Mouse (Mus musculus): ENCODE measurements at regions not wholly inside any gene's neighbourhood (a gene's known extent, or its start where the extent isn't known, plus 50 kb on each side); places are given as distances from the start of the nearest gene placed in this dataset.

DNA sequence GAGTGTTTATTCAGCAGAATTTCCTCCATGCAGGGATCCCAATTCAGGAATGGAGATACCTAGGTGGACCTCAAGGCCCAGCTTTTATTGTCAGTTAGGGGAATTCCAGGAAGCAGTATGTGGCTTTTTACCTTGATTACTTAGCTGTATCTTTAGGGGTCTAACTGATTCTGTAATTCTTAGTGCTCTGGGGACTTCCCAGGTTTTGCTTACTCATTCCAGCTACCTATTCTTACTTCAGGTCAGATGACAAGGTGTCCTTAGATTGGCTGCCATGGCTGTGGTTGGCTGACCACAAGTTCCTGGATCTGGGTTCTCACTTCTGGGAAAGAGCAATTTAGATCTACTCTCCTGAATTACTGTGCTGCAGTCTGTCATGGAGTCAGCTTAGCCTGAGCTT is 235.2 kb upstream of the Ptprz1 start:
- H3K27me3 ChIP-seq (ENCODE audit: control insufficient read depth, insufficient read depth, low read depth, low read length), result no peaks in the 10 kb centered on the region
- H3K4me1 ChIP-seq (replicated peaks; ENCODE audit: control insufficient read depth, insufficient read depth, low read length), result no peaks in the 10 kb centered on the region
- H3K36me3 ChIP-seq (ENCODE audit: control insufficient read depth, insufficient read depth, low read length), result no peaks in the 10 kb centered on the region
- H3K9ac ChIP-seq (ENCODE audit: low read length), result no peak overlapping the region
- ATAC-seq (ENCODE audit: low read depth), result no peak
- H3K9me3 ChIP-seq (ENCODE audit: control insufficient read depth, low read length), result no peaks in the 10 kb centered on the region
- H3K27ac ChIP-seq (ENCODE audit: low read length), result no peak overlapping the region
- no peak overlapping the region for H3K4me3 ChIP-seq (ENCODE audit: low read length)
- H3K4me2 ChIP-seq (ENCODE audit: low read depth, low read length), result no peak overlapping the region

DNA sequence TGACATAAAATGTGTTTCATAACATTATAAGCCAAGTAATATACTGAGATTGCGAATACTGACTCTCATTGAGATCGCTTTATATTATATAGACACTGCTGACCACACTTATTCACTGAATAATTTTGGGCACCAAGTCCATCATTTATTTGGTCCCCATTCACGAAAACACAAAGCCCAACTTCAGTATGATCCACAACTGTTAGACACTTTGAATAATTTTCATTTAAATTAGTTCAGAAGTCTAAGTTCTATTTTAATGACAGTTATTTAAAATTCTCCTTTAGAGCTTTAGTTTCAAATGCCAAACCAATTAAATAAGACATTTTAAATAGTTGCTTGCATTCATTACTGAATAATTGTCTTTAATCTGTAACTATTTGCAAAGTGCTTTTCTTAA is 240.2 kb upstream of the Ptprz1 start:
- ATAC-seq (ENCODE audit: low read depth), result no peak
- Histone ChIP-seq H3K27ac (ENCODE audit: low read length) (no peak overlapping the region), H3K4me1 (replicated peaks; ENCODE audit: control insufficient read depth, insufficient read depth, low read length) (no peaks in the 10 kb centered on the region), H3K9ac (ENCODE audit: low read length) (no peak overlapping the region), H3K4me2 (ENCODE audit: low read depth, low read length) (no peak overlapping the region), H3K27me3 (ENCODE audit: control insufficient read depth, insufficient read depth, low read depth, low read length) (no peaks in the 10 kb centered on the region), H3K4me3 (ENCODE audit: low read length) (no peak overlapping the region), H3K36me3 (ENCODE audit: control insufficient read depth, insufficient read depth, low read length) (no peaks in the 10 kb centered on the region), H3K9me3 (ENCODE audit: control insufficient read depth, low read length) (no peaks in the 10 kb centered on the region)
- 83% methylated on average over 3 of the region's 3 CpGs for WGBS

DNA sequence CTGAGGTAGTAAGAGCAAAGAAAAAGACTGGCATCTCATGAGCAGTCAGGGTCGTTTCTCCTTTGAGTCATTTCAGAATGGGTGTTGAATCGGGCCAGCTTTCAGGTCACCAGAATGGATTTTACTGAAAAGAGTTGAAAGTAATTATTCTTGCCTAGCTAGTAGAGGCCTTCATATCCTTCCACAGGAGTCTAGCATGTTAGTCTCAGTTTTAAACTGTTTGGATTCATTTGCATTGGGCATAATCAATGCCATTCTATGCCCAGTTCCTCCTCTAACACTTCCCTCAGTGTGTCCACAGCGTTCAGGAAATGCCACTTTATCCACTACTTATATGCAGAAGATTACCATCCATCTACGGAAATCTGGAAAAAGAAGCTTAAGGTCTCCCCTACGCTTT is 240.6 kb upstream of the Ptprz1 start:
- WGBS, result 76% methylated on average over 5 of the region's 5 CpGs
- no peaks in the 10 kb centered on the region for H3K27me3 ChIP-seq (ENCODE audit: control insufficient read depth, insufficient read depth, low read depth, low read length)
- no peaks in the 10 kb centered on the region for H3K36me3 ChIP-seq (ENCODE audit: control insufficient read depth, insufficient read depth, low read length)
- H3K4me1 ChIP-seq (replicated peaks; ENCODE audit: control insufficient read depth, insufficient read depth, low read length), result no peaks in the 10 kb centered on the region
- no peaks in the 10 kb centered on the region for H3K9me3 ChIP-seq (ENCODE audit: control insufficient read depth, low read length)
- no peak overlapping the region for H3K4me2 ChIP-seq (ENCODE audit: low read depth, low read length)
- no peak for ATAC-seq (ENCODE audit: low read depth)
- H3K4me3 ChIP-seq (ENCODE audit: low read length), result no peak overlapping the region
- H3K27ac ChIP-seq (ENCODE audit: low read length), result no peak overlapping the region
- no peak overlapping the region for H3K9ac ChIP-seq (ENCODE audit: low read length)

DNA sequence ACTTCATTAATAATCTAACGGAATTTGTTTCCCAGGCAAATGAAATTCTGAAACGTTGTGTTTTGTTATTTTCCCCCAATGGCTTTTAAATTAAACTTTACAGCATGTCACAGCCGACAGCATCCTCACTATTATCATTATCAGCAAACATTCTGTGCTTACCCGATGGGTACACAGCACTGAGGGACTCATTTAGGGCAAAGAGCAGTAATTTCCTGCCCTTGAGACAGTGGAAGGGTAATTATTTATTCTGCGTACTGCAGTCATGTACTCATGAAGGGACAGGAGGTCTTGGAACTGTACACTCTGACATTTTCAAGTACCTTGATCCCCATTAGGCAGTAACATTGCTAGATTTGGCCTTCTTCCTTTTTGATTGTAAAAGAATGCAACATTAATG is 235.5 kb upstream of the Fam3c start:
- no peak for ATAC-seq (ENCODE audit: low read depth)
- 61% methylated on average over 5 of the region's 5 CpGs for WGBS
- H3K27me3 ChIP-seq (ENCODE audit: control insufficient read depth, insufficient read depth, low read depth, low read length), result no peaks in the 10 kb centered on the region

DNA sequence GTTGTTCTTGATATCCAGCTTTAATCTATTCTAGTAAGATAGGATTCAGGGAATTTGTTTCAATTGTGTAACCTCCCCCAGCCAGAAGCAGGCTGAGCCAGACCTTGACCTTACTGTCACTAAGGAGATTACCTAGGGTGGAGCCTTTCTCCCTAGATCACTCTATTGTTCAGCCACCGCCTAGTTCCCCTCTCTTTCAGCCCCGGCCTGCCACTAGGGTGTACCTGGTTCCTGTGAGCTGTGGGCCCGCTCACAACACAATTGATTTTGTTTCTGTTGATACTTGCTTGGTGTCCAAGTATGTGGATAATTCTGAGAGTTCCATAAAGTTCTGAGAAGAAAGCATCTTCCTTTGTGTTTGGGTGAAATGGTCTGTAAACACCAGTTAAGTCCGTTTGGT is 228.8 kb upstream of the Fam3c start:
- no peaks in the 10 kb centered on the region for H3K9me3 ChIP-seq (ENCODE audit: control insufficient read depth, low read length)
- no peak overlapping the region for H3K27ac ChIP-seq (ENCODE audit: low read length)
- 54% methylated on average over 4 of the region's 4 CpGs for WGBS
- no peak overlapping the region for H3K4me2 ChIP-seq (ENCODE audit: low read depth, low read length)
- no peak overlapping the region for H3K4me3 ChIP-seq (ENCODE audit: low read length)
- H3K4me1 ChIP-seq (replicated peaks; ENCODE audit: control insufficient read depth, insufficient read depth, low read length), result no peaks in the 10 kb centered on the region
- H3K9ac ChIP-seq (ENCODE audit: low read length), result no peak overlapping the region
- H3K27me3 ChIP-seq (ENCODE audit: control insufficient read depth, insufficient read depth, low read depth, low read length), result no peaks in the 10 kb centered on the region
- no peaks in the 10 kb centered on the region for H3K36me3 ChIP-seq (ENCODE audit: control insufficient read depth, insufficient read depth, low read length)
- ATAC-seq (ENCODE audit: low read depth), result no peak

More for the DNA sequence above, 235.5 kb upstream of the Fam3c start:
- no peaks in the 10 kb centered on the region for H3K36me3 ChIP-seq (ENCODE audit: control insufficient read depth, insufficient read depth, low read length)
- H3K4me3 ChIP-seq (ENCODE audit: low read length), result no peak overlapping the region
- H3K4me2 ChIP-seq (ENCODE audit: low read depth, low read length), result no peak overlapping the region
- no peak overlapping the region for H3K27ac ChIP-seq (ENCODE audit: low read length)
- no peaks in the 10 kb centered on the region for H3K9me3 ChIP-seq (ENCODE audit: control insufficient read depth, low read length)
- no peaks in the 10 kb centered on the region for H3K4me1 ChIP-seq (replicated peaks; ENCODE audit: control insufficient read depth, insufficient read depth, low read length)
- no peak overlapping the region for H3K9ac ChIP-seq (ENCODE audit: low read length)

DNA sequence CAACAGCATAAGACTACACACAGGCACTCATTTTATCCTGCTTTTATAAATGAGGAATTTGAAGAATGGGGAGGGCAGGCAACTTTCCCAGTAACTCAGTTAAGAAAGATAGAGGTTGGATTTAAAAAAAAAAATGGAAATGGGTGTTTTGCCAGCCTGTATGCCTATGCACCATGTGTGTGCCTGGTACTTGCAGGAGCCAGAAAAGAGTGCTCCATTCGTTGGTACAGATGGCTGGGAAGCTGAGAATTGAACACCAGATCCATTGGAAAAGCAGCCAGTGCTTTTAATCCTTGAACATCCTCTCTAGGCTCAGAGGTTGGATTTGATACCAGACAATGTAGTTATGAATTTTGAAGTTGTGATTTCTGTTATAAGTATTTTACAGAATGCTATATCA is 216.9 kb upstream of the Fam3c start:
- no peaks in the 10 kb centered on the region for H3K4me1 ChIP-seq (replicated peaks; ENCODE audit: control insufficient read depth, insufficient read depth, low read length)
- 32% methylated on average over 1 of the region's 1 CpGs for WGBS
- H3K27me3 ChIP-seq (ENCODE audit: control insufficient read depth, insufficient read depth, low read depth, low read length), result no peaks in the 10 kb centered on the region
- no peaks in the 10 kb centered on the region for H3K9me3 ChIP-seq (ENCODE audit: control insufficient read depth, low read length)
- no peak overlapping the region for H3K4me3 ChIP-seq (ENCODE audit: low read length)
- H3K36me3 ChIP-seq (ENCODE audit: control insufficient read depth, insufficient read depth, low read length), result no peaks in the 10 kb centered on the region
- ATAC-seq (ENCODE audit: low read depth), result no peak
- no peak overlapping the region for H3K4me2 ChIP-seq (ENCODE audit: low read depth, low read length)
- H3K9ac ChIP-seq (ENCODE audit: low read length), result no peak overlapping the region
- no peak overlapping the region for H3K27ac ChIP-seq (ENCODE audit: low read length)

DNA sequence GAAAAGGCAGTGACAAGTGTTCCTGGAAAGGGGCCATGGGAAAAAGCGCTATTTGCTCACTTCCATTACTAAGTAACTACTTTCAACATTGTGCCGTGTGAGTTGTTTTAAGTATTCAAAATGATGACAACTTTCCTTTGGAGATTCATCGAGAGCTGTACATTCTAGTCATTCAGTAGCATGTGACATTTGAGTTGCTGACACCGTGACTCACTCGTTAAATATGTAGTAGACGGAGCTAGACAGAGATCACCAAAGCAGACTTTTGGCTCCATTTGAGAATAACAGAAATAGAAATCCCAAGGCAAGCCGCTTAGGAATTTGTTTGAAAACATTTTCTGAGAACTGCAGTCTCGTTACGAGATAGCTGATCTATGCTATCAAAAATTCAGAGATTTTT is 211.8 kb upstream of the Fam3c start:
- 71% methylated on average over 9 of the region's 9 CpGs for WGBS
- no peak for ATAC-seq (ENCODE audit: low read depth)
- Histone ChIP-seq H3K4me3 (ENCODE audit: low read length) (no peak overlapping the region), H3K9me3 (ENCODE audit: control insufficient read depth, low read length) (no peaks in the 10 kb centered on the region), H3K9ac (ENCODE audit: low read length) (no peak overlapping the region), H3K4me2 (ENCODE audit: low read depth, low read length) (no peak overlapping the region), H3K27me3 (ENCODE audit: control insufficient read depth, insufficient read depth, low read depth, low read length) (no peaks in the 10 kb centered on the region), H3K36me3 (ENCODE audit: control insufficient read depth, insufficient read depth, low read length) (no peaks in the 10 kb centered on the region), H3K4me1 (replicated peaks; ENCODE audit: control insufficient read depth, insufficient read depth, low read length) (no peaks in the 10 kb centered on the region), H3K27ac (ENCODE audit: low read length) (no peak overlapping the region)

DNA sequence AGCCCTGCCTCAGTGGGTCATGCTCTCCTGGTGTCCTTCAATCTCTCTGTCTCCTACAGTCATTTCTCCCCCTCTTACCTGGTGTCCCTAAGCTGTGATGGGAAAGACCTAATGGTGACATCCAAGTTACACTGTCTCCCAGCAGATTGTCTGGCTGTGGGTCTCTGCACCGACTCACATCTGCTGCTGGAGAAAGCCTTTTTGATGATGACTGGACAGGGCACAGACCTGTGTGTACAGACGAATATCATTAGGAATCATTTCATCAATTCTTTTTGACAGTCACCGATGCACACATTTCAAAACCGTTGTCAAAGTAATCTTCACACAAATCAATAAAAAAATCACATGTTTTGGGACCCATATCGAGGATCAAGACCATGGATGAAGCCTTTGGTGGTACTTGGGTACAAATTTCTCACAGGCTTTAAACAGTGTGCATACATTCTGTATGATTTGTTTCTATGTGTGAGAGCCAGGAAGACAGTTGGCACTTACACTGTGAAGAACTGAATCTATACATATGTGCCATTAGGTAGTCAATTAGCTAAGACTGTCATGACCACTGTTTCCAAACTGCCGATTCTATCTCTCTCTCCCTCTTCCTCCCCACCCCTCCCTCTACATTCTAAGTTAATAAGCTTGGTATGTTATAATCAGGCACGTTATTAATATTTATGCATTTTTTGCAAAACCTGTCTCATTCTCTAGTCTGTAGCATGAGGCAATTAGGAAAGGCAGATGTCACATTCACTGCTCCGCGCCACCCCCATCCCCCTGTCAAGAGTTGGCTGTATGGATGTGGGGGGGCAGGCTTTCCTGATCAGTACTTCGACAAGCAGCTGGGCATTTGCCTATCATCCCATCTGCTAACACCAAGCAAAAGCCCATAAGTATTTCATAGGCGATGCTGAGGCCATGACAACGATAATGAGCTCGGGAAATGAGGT is 192.5 kb upstream of the Fam3c start:
- Histone ChIP-seq H3K36me3 (ENCODE audit: control insufficient read depth, insufficient read depth, low read length) (no peaks in the 10 kb centered on the region), H3K9me3 (ENCODE audit: control insufficient read depth, low read length) (no peaks in the 10 kb centered on the region), H3K4me2 (ENCODE audit: low read depth, low read length) (no peak overlapping the region), H3K27me3 (ENCODE audit: control insufficient read depth, insufficient read depth, low read depth, low read length) (no peaks in the 10 kb centered on the region), H3K4me1 (replicated peaks; ENCODE audit: control insufficient read depth, insufficient read depth, low read length) (no peaks in the 10 kb centered on the region), H3K27ac (ENCODE audit: low read length) (no peak overlapping the region), H3K9ac (ENCODE audit: low read length) (no peak overlapping the region), H3K4me3 (ENCODE audit: low read length) (no peak overlapping the region)
- no peak for ATAC-seq (ENCODE audit: low read depth)
- 60% methylated on average over 13 of the region's 13 CpGs for WGBS

DNA sequence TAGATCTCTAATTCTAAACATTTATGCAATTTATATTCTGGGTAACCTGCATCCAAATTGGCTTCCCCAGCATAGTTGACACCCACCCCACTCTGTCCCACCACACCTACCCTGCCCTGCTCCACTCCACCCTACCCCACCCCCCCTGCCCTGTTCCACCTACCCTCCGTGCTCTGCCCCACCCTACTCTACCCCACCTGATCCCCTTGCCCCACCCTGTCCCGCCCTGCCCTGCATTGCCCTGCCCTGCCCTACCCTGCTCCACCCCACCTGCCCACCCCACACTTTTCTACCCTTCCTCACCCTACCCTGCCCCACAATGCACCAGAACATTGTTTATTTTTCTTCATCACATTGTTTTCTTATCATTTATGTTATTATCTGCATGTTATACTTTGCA is 185.6 kb upstream of the Fam3c start:
- 56% methylated on average over 2 of the region's 2 CpGs for WGBS

More for the DNA sequence above, 185.6 kb upstream of the Fam3c start:
- Histone ChIP-seq H3K4me2 (ENCODE audit: low read depth, low read length) (no peak overlapping the region), H3K27me3 (ENCODE audit: control insufficient read depth, insufficient read depth, low read depth, low read length) (no peaks in the 10 kb centered on the region), H3K4me3 (ENCODE audit: low read length) (no peak overlapping the region), H3K27ac (ENCODE audit: low read length) (no peak overlapping the region), H3K9ac (ENCODE audit: low read length) (no peak overlapping the region), H3K36me3 (ENCODE audit: control insufficient read depth, insufficient read depth, low read length) (no peaks in the 10 kb centered on the region), H3K4me1 (replicated peaks; ENCODE audit: control insufficient read depth, insufficient read depth, low read length) (no peaks in the 10 kb centered on the region), H3K9me3 (ENCODE audit: control insufficient read depth, low read length) (no peaks in the 10 kb centered on the region)
- no peak for ATAC-seq (ENCODE audit: low read depth)

Measured in lung, embryonic 16.5 days (tissue).